Mouse (Mus musculus): Measurements from ENCODE around the gene Dctd.
A peak's percentile ranks its signal among the peaks of the same experiment; 100 is the strongest.
"Not testable (repeated sequence)": the region's sequence is repeated elsewhere in the genome, so short reads cannot be mapped to it uniquely, and the experiment has no call there.

Gene Dctd

DNA sequence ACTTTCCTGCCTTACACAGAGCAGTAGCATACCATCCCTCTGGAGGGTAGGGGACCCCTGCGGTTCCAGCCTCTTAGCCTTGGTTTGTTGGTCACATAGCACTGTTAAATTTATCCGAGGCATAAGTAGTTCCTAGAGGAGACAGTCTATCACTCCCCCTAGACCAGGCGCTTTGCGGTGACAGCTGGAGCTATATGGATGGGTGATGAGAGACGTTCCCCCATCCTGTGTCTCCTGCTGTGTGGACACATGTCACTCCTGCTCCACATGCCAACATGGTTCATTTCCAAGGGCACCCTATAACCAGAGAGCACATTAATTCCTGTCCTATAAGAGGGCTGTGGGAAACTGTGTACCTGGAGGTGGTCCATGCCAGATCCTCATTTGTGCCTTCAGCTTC, 42.1 kb downstream of the Dctd start:
- DNase-seq (ENCODE audit: extremely low read depth, insufficient read length, low spot score): no peak

DNA sequence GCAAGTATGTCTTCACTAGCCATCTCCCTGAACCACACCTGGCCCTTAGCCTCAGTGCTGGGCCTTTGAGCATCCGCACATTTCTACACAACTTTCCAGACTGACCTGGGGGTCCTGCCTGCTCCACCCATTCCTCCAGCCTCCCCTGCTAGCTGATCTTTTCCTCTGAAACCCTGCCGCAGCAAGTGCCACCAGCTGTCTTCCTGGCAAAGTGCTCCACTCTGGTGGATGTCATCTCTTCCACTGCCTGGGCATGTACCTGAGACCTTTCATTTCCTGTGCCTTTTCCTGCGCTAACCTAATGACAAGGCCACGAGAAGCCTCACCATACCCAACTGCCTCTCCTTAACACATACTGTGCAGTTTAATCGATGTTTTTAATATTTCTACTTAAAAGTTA, 46.9 kb downstream of the Dctd start:
- no peak for DNase-seq (ENCODE audit: extremely low read depth, insufficient read length, low spot score)

DNA sequence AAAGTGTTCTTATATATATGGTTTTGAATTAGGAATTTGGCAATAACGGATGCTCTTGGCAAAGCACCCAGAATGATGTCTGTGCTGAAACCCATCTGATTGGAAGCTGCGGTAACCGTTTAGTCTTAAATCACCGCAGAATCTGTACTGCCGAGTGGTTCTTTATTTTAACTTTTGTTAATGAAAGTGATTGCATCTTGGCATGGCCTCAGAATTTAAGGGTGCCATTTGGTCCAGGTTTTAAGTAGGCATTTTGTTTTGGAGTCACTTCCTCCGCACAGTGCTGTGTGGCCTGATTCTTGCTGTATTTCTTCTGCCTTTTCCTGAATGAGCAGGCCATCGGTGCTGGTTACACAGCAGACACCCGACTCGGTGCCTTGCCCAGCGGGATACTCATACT, 47.6 kb downstream of the Dctd start:
- DNase-seq (ENCODE audit: extremely low read depth, insufficient read length, low spot score): no peak

DNA sequence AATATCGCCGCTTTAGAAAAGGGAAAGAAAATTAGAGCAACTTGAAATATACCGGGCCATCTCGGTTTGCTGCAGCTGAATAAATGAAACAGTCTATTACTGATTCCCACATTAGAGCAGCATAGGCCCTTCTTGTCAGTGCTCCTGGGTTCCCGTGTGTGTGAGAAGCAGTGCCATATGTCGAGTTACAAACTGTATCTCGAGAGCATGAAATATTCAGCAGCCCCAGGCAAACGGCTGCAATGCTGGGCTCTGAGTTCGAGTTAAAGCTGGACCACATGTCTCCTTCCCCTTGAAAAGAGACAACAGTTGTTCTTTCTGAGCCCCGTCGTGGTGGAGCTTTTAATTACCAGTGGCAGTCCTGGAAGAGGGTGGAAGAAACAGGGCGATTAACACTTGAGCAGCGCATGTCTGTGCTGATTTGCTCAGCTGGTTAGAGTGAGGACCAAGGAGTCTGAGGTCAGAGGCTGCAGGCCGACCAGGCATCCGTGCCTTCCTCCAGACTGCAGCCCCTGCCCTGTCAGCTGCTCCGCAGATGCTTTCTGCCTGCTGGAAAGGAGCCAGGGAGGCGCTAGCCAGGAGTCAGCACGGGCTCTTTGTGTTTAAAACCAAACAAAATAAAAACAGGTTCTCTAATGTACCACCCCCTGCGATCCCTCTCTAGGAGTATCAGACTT, 53.3 kb downstream of the Dctd start:
- DNase-seq (ENCODE audit: extremely low read depth, insufficient read length, low spot score): no peak

DNA sequence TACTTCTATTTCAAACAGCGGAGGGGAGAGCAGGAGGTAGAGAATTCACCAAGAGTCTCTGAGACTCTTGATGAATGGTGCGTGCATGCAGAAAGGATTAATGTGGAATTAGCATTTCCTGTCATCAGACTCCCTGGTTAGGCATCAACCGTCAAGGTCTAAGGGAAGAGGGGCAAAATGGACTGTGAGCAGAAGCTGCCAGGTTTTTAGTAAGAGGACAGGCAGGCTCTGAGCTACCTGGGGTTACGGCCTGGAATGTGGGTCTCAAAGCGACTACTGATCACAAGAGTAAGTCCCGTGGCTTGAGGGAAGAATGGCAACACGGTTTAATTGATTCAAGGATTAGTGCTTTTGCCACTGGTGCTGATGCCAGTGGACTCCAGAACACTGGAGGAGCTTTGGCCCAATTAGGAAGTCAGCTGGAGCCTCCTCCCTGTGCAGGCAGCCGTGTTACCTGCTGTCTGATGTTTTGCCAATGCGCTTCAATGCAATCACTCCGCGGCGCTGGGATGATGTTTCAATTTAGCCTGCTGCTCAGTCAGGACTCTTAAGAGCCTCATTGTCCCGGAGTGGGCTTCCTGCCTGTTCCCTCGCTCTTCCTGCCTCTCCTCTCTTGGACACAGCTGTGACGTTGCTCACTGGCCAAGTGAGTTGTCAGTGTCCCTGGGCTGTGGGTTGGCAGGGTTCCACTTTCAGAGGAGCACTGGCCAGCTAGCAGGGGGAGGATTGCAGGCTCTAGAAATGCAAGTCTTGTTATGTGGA, 54.6 kb downstream of the Dctd start:
- peak; percentile 51 for DNase-seq (ENCODE audit: extremely low read depth, insufficient read length, low spot score)

DNA sequence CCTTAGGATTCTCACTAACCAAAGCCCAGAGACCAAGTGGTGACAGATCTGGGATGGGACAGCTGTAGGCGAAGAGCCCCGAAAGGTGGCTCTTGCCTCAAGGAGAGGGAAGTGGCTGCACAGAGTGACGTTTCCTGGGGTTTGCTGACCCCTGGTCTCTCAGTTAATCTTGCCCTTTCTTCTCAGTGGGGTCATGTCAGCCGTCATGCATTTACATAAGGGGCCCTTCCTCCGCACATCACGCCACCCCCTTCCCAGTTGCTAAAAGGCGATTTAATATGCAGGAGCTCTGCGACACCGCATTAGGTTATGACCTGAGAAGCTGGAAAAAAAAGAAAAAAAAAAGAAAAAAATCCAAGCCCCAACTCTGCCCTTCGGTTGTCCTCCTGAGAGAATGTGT, 58.8 kb downstream of the Dctd start:
- no peak for DNase-seq (ENCODE audit: extremely low read depth, insufficient read length, low spot score)

DNA sequence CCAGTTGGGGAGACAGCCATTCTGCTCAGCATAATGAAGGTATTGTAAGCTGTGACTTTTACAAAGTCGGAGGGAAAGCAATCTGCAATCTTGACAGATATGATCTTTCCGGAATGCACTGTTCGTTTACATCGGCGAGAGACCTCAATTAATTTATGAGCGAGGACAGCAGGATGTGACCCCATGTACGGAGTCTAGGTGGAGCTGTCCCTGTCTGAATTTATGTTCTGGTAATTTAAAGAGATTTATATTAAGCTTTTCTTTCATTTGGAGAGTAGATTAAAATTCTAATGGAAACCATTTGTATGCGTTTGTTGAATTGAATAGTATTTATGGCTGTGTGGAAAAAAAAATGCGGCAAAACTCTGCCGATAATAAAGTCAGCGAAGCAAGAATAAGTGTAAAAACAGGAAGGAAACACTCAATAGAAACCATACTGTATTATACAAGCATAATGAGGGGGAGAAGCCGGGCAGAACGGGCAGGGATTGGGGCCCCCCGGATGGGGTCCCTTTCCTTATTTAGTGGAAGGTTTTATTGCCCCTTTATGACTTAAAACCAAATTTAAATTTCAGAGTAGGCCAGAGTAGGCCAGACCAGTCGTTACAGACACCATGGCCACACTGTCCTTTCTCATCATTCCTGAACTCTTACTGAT, 59.8 kb downstream of the Dctd start:
- no peak for DNase-seq (ENCODE audit: extremely low read depth, insufficient read length, low spot score)

DNA sequence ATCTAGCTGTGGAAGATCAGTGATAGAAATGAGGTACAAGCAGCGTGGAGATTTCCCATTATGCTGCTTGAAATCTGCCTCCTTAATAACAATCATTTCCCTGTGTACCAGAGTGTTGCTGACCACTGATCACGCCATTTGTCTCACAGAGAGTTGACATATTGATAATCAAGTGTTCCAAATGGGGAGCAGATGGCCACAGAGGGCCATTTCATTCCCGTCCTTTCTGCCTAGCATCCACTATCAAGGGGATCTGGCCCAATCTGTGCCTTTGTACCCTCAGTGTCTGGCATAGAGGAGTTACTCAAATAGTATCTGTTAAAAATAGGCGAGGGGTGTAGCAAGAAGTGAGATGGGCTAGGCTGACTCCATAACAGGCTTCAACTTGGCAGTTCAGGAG, 78.5 kb downstream of the Dctd start:
- no peak for DNase-seq (ENCODE audit: extremely low read depth, insufficient read length, low spot score)

DNA sequence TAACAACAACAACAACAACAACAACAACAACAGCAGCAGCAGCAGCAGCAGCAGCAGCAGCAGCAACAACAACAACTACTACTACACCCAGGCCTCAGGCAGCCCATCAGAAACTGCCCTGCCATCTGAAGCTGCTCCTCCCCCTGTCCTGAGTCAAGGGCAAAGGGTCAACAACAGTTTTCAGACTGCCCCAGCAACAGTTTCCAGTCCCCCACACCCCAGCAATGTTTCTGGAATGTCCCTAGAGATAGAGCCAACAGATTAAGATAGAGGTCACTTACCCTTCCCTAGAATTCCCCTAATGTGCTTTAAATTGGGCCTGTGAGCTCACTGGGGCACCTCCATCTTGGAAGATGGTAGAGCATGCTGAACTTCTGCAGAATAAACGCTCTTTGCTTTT, 79.0 kb downstream of the Dctd start:
- DNase-seq (ENCODE audit: extremely low read depth, insufficient read length, low spot score): no peak

DNA sequence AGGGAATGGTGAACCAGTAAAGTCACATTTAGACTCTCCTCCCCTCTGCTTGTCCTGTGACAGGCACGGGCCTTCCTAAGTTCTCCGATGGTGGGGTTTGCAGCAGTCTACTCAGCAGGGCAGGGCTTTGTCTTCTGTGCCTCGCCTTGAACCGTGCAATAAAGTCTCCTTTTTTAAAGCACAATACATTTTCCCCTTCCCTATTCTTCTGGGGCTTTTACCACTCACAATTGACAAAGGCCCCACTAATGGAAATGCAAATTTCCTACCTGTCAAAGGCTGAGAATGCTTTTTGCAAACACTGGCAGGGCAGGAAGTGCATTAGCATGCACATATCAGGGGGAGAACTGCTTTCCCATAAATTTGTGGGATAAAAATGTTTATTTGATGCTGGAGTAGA, 80.1 kb downstream of the Dctd start:
- DNase-seq (ENCODE audit: extremely low read depth, insufficient read length, low spot score): no peak

DNA sequence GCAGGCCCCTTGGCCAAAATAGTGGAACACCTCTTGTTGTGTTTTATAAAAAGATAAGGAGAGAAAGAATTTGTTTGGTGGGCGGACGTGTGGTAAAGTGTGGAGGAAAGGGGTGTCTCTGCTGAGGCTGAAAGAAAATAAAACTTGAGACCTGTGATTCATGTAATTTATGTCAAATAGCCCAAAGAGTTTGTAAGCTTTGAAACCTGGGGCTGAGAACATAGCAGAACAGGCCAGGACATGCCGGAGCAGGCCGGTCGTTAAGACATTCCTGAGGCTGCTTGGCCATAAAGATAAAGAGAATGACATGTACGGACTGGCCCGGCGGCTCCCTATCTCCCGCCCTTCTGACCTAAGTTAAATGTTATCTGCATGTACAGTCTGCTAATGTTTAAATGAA, 81.3 kb downstream of the Dctd start:
- not testable (repeated sequence) for DNase-seq (ENCODE audit: extremely low read depth, insufficient read length, low spot score)

DNA sequence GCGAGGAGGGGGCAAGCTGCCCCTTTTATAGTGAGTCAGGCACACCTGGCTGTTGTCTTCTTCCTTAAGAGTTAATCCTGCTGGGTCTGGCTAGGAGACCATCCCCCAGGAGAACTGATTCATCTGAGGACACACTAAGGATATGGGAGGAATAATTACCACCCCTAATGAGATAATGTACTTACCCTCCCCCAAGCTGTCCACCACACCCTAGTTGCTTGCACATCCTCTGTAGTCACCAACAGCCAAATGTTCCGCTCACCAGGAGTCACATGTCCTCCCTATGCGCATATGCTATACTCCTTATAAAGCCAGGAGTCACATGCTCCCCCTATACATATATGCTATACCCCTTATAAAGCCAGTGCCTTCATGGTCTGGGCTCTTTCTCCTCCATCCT, 82.1 kb downstream of the Dctd start:
- no peak for DNase-seq (ENCODE audit: extremely low read depth, insufficient read length, low spot score)

DNA sequence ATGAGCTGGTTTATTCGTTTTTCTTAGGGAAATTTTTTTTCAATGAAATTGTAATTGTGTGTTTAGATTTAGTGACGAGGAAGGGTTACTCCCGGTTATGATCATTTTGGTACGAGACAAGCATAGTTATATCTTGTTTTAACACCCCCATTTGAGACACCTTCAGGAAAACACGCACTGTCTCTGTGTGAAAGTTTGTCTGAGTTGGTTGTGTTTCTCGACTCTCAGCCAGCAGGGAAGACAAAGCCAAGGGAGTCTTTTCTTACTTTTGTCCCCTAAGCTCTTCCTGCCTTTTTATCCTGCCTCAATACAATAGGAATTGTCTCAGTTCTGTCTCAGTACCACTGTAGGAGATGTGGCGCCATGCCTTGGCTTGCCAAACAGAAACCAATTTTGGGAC, 84.9 kb downstream of the Dctd start:
- DNase-seq (ENCODE audit: extremely low read depth, insufficient read length, low spot score): no peak

DNA sequence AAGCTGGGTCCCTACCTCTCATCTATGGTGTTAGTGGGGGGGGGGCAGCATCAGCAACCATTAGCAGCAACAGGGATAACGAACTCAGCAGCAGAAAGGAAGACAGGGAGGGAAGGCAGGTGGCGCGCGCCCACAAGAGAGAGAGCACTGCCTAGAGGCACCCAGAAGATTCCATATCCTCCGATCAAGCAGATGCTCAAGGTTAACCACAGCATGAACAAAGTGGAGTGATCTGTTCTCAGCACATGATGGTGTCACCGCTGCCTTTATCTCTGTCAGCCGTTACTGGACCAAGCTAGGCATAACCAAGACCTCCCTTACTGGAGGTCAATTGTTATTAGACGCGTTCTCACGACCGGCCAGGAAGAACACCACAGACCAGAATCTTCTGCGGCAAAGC, 89.7 kb downstream of the Dctd start:
- DNase-seq (ENCODE audit: extremely low read depth, insufficient read length, low spot score): no peak

DNA sequence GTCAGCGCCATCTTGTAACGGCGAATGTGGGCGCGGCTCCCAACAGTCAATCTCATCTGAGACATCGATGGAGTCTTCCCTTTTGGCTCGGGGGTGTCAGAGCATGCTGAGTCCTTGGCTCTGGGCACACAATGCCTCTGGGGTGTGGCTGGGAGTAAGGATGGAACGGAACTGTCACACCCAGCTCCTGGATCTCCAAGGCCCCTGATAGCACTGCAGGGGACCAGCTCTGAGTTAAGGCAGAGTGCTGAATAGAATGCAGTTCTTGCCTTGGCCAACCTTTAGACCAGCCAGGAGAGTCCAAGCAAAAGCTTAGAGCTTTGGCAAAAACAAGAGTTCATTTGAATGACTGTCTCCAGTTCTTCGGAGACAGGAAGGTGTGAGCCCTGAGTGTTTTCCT, 97.1 kb downstream of the Dctd start:
- no peak for DNase-seq (ENCODE audit: extremely low read depth, insufficient read length, low spot score)

DNA sequence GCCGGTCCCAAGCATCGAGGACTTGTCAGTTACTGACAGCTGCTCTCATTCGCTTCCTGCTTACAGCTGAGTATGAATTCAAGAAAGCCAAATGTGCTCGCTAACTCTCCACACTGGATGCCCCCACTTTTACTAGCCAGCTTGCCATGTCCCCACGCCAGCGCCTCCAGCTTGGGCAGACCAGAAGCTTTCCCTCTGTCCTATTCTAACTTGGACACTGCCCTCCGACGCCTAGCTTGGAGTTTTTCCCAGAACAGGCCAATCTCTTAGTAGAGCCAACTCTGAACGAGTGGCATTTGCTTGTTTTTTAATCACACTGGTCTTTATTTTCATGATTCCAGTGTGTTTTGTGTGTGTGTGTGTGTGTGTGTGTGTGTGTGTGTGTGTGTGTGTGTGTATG, 100.3 kb downstream of the Dctd start:
- no peak for DNase-seq (ENCODE audit: extremely low read depth, insufficient read length, low spot score)

DNA sequence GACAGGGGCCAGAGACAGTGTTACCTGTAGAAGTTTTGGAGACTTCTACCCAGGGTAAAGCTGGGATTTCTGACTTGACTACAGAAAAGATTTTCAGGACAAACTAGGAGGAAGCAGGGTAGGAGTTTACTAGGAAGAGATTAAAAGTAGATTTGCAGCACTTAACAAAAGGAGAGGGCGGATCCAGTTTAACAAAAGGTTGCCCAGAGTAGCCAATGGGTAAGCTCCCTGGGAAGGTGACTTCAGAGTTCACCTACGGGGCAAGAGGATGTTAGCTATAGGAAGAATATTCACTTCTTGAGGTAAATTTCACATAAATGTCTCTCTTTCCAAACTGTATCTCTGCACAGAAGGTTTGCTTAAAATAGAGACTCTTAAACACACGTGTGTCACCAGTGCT, 103.7 kb downstream of the Dctd start:
- DNase-seq (ENCODE audit: extremely low read depth, insufficient read length, low spot score): no peak
